Mouse (Mus musculus) left cerebral cortex, adult 9 months (tissue): ENCODE measurements around the gene Sarnp.

Experiments used
- DNase-seq, 2 experiments: peaks; one replicate each; pipeline ENCODE4 v3.0.0; 2022; ENCODE audit warnings: low spot score in 2 of 2

Sarnp gene

DNA sequence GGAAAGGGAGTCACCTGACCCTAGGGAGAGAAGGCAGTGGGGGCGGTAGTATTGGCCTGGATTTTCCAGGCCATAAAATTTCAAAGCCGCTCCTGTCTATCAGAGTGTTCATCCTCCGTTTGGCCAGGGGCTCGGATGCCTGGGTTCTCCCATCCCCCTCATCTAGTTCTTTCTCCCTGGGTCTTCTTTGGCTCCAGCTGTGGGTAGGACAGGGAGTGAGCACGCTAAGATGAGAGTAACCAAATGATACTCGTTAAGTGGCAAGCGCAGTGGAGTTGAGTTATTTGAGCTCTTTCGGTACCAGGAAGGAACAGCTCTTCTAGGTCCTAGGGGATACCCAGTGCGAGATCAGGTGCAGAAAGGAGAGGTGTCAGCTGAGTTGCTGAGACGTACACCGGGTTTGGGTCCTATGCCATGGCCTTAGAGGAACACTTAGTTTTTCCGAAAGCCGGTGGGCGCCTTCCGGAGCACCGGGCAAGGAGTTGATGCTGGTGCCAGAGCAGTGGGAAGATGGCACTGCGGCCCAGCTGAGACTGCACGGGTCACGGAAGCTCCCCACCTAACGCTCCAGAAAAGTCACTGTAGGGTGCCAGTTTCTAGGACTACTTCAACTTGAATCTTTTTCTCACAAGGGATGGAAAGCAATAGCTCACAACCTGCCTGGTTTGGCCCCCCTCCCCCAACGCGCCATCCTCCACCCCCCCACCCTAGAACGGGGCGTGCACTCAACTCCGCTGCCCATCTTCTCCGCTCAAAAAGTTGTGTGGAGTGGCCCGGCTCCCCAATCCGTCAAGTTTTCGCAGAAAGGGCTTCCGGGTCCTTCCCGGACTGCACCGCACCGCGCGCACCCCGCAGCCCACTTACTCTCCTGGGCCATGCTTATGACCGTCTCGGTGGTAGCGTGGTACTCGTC, 73.5 kb downstream of the Sarnp start:
- DNase-seq = no peak

DNA sequence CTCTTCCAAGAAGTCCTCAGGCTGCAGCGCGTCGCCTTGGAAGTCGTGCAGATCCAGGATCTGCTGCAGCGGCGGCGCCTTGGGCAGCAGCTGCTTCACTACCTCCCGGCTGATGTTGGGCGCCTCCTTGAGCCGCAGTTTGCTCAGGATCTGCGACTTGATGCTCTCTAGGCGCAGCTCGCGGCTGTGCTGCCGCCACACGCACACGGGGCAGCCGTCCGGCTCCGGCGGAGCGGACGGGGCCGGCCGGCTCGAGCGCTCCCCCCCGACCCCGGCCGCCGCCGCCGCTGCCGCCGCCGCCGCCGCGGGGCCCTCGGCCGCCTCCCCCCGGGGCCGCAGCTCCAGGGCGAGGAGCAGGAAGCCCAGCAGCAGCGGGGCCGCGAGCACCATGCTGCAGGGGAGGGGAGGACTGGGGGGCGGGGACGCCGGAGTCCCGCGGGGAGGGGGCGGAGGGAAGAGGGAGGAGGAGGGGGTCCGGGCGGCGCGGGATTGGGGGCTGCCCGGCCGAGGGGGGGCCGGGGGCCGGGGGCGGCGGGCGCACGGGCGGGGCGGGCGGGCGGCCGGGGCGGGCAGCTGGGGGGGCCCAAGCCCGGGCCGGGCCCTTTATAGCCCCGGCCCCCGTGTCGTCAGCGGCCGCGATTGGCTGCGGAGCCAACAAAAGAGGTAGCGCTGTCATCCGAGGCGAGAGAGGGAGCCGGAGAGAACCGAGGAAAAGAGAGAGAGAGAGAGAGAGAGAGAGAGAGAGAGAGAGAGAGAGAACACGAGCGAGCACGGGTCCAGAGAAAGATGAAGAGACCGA, 74.4 kb downstream of the Sarnp start, which contains the start of gene Gdf11:
Gene Gdf11 (minus strand): TSS at position 423 of the 799 bp plus-strand sequence.
- no peak for DNase-seq

DNA sequence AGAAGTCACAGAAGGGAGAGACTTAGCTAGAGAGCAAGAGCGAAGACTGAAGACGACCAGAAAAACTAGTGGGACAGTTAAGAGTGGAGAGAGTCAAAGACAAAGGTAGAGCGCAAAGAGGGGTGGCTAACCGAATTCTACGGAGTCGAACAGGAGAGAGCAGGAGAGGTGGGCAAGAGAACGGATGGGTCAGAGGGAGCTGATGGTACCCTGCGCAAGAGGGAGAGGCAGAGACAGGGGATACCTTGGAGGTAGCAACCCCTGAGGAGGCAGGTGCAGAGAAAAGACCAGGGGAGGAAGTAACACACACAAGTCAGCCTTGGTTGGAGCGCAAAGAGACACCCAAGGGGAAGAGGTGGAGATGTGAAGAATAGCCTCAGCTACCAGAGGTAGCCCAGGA, 75.1 kb downstream of the Sarnp start:
- DNase-seq = no peak

DNA sequence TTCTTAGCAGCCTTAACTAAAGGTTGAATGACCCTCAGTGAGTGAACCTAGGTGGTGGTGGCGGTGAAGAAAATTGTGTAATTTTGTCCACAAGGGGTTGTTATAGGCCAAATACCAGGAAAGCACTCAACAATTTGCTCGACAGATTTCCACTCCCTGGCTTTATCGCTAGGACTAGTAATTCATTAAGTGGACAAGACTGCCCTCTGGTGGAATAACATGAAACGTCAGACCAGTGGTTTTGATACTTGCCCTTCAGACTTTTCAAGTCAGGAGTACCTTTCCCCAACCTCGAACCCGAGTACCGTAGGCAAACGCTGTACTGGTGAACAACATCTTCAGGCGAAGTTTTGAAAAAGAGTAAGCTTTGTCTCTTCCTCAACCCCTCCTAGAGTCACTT, 78.3 kb downstream of the Sarnp start:
- DNase-seq = peak in 1 of 2 experiments; percentile 91

DNA sequence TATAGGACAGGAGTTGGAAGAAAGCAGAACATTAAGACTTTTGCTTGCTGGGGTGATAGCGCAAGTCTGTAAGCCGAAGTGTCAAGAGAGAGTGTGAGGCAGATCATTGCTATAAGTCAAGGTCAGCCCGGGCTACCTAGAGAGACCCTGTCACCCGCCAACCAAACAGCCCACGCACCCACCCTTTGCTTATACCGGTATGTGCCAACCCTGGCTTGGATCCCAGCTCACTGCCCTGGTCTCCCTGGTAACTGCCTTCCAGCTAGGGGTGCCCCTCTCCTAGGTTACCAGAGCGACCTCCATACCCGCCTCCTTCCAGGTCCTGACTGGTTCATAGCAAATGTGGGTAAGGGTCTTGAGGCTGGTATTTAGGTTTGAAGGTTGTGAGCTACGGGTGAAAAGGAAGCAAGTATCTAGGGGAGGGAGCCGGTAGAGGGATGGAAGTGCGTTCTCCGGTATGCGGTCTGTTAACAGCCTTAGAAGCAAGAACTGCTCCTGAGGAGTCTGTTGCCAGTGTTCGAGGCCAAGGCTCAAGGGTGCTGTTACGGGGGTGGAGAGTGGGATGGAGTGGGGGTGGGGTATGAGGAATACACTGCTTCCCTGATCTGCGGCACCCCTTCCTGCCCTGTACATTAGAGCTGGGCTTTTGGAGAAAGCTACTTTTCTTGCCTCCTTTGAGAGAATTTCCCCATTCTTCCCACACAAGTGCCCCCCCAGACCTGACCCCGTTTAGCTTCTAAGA, 79.0 kb downstream of the Sarnp start:
- DNase-seq = peak in 1 of 2 experiments; percentile 41

DNA sequence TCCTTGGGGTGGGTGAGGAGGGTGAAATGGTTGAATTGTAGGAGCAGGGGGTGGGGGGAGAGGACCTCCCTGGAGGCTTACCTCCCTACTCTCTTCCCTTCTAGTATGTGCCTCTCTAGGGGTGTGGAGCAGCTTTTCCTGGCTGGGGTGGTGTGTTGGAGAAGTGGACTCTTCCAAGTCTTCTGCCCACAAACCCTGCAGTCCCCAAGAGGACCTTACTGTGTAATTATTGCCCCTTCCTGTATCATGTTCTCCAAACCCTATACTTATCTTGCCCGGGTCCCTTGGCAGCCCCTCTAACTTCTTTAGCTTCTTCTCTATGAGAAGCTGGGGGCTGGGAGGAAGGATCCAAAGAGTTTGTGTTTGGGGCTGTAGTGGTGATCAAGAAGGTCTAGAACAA, 79.7 kb downstream of the Sarnp start:
- DNase-seq = no peak

DNA sequence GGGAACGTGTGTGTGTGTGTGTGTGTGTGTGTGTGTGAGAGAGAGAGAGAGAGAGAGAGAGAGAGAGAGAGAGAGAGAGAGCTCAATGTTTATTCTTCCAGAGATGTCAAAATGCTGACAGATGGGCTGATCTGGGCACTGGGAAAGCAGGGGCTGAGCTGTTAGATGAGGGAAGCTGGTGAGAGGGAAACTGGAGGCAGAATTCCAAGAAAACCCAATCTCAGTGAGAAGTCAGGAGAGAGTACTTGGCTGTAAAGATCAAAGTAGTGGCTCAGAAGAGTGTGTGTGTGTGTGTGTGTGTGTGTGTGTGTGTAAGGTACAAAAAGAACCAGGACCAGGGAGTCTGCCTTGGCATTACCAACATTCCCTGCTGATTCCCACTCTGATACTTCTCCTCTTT, 80.4 kb downstream of the Sarnp start:
- no peak for DNase-seq

DNA sequence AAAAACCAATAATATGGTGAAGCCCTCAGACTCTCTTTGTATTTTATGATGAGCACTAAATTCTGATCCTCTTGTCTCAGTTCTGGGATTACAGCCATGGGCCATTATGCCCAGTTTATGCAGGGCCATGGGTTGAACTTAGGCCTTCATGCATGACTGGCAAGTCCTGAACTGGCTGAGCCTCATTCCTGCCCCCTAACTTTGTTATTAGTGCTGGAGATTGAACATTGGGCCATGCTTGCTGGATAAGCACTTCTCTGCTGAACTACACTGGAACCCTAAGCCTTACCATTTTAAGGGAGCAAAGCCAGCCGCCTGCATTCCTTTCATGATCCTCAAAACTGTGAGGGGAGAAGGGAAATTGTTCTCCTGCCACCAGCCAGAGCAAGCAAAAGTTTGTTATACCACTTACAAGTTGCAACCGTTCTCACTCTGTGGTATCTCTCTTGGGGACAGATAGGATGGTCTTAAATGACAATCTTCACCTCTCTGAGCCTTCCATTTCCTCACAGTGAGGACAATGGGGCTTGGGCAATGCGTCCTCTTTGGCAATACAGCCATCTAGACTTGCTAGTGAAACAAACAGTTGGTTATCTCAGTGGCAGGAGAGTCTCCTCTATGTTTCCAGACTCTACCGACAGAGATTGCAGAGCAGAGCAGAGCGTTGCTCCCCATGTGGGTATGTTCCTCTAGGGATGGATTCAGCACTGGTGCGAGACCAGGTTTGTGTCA, 82.8 kb downstream of the Sarnp start:
- no peak for DNase-seq

DNA sequence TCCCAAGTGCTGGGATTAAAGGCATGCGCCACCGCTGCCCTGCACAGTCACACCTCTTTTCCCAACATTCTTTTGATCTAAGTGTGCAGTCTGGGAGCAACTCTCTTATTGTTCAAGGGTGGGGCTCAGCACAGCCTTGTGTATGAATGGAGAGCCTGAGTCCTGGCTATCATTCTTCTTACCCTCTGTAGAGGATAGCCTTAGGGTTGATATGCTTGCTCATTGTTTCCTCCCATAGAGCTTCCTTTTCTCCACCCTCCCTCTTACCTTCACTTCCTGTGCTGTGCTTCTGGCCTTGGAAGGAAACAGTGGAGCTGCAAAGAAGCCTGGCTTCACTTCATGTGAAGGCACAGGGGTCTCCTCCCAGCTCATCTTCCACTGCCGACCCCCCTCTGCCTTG, 83.6 kb downstream of the Sarnp start, which contains the start of gene Cd63:
Gene Cd63 (plus strand): TSS at position 292 of the 400 bp plus-strand sequence.
- no peak for DNase-seq

DNA sequence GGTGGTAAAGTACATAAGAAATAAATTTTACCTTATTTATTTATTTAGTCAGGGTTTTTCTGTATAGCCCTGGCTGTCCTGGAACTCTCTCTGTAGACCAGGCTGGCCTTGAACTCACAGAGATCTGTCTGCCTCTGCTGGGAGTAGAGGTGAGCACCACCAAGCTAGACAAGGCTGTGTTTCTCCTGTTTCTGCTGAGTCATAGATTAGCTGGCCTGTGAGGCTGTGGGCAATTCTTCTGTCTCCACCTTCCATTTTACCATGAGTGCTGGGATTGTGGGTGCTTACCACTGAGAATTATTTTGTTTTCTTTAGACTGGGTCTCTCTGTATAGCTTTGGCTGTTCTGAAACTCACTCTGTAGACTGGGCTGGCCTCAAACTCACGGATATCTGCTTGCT, 84.3 kb downstream of the Sarnp start:
- no peak for DNase-seq

DNA sequence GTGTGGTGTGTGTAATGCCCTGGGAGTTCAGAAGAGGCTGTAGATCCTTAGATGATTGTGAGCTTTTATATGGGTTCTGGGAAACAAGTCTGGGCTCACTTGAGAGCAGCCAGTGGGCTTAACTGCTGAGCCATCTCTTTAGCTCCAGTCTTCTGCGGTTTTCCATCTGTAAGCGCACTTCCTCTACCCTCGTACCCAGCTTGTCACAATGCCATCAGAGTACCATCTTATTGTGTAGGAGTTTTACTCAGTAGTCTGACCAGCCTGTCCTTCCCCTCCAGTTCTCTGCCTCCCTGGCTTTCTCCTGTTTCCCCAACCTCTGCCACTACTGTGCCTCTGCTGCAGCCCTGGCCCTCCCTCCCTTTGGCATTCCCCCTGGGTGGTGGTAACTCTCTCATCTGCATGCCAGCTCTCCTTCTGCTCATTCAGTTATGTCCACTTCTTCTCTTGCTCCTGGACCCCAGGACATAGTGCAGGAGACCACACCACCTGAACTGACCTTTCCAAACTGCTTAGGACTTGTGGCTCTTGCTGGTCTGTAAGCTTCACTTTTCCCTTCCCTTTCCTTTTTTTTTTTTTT, 85.4 kb downstream of the Sarnp start:
- DNase-seq = no peak

DNA sequence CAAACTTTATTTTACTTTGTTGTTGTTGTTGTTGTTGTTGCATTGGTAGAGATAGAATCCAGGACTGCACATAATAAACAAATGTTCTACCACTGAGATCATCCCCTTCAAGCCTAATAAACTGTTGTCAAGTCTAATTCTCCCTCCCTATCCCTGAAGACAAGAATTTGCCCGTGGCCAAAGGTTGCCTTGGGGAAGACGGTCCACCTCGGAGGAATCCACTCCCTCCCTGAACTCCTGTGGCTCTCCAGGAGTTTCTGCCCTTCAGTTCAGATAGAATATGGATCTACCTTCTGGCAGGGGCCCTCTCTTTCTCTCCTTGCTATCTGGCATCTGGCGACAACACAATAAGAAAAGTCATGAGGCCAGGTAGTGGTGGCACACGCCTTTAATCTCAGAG, 87.7 kb downstream of the Sarnp start:
- no peak for DNase-seq

DNA sequence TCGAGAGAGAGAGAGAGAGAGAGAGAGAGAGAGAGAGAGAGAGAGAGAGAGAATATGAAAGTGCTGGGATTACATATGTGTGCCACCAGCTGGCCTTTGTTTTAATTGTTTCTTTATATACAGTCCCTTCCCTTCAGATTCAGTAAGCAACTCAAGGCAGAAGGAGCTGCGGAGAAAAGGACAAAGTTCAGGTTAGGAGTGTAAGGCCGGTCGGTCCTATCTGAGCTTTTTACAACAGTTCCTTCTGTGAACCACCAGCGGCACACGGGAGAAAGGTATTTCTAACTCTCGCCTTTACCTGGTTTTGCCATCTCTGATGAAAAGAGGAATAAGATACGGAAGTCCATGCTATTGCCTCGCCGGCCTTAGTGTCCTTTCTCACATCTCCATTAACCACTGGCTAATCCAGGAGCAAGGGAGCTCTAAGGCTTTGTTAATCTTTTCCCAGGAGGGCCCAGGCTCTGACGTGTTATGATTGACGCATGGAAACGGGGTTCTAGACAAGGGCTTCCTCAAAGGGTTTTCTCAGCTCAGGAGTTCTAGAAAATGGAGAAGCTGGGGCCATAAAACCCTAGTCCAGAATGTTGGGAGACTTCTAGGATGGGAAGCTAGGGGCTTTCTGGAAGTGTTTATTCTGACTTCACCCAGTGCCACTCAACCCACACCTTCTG, 91.8 kb downstream of the Sarnp start:
- DNase-seq = no peak

DNA sequence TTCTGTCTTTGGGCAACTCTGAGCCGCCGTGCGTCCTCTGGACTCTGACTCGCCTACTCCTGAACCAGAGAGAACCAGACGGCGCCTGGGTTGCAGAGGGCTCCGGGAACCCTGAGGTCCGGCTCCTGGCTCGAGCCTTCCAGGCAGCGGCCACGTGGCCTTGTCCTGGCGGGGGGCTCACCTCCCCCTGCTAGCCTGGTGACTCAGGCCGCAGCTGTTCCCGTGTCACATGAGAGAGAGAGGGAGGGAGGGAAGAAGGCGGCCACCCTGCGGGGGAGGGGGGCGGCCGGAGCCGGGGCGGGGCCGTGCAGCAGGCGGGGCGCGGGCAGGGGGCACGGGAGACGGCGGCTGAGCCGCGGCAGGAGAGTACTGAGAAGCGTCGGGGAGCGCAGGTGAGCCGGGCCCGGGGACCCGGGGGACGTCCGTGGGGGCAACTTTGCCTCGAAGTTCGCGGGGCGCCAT, 92.5 kb downstream of the Sarnp start:
- DNase-seq = peak in 1 of 2 experiments; percentile 74

DNA sequence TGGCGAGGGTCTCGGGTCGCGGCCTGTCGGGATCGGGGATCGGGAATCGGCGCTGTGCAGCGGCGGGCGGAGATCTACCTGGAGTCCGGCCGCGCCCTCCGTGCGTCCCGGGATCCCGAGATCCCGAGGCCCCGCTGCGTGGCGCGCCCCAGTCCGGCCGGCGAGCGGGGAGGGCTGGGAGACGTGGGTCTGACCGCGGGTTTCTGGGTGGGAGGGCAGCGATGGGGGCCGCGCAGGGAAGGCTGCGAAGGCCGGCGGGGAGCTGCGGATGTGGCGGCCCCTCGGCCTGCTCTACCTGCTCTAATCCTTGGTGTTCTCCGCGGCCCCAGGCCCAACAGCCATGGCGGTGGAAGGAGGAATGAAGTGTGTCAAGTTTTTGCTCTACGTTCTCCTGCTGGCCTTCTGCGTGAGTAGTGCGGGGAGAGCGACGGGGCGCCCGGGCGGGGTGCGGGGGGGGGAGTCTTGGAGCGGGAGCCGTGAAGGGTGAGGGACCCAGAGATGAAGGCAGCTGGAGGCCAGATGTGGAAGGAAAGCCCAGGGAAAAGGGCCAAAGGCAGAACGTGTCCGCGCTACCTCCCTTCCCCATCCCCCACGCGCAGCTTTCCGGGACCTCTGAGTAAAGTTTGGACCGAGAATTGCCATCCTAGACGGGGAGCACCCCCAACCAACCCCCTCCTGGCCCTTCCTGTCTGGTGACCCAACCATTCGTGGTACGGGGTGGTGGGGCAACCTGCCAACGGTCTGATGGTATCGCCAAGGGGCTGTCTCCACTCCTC, 93.1 kb downstream of the Sarnp start:
- no peak for DNase-seq

DNA sequence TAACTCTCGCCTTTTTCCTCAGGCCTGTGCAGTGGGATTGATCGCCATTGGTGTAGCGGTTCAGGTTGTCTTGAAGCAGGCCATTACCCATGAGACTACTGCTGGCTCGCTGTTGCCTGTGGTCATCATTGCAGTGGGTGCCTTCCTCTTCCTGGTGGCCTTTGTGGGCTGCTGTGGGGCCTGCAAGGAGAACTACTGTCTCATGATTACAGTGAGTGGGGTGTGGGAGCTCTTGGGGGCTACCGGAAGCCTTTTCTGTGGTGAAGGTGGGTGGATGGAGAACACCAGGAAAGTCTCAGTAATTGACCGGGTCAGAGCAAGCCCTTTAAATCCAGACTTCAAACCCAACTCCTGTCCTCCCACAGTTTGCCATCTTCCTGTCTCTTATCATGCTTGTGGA, 94.3 kb downstream of the Sarnp start:
- no peak for DNase-seq

DNA sequence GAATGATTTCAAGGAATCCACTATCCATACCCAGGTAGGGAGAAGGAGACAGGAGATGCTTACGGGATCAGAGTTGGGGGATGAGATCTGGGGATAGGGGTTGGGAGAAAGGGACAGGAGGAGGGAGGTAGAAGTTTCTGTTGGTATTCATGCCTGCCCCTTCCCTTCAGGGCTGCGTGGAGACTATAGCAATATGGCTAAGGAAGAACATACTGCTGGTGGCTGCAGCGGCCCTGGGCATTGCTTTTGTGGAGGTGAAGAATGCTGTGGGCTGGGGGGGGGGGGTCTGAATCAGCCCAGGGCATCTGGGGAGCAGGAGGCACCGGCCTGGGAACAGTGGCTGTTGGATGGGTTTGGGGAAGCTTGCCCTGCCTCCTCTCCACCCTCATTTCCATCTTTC, 95.1 kb downstream of the Sarnp start:
- no peak for DNase-seq

DNA sequence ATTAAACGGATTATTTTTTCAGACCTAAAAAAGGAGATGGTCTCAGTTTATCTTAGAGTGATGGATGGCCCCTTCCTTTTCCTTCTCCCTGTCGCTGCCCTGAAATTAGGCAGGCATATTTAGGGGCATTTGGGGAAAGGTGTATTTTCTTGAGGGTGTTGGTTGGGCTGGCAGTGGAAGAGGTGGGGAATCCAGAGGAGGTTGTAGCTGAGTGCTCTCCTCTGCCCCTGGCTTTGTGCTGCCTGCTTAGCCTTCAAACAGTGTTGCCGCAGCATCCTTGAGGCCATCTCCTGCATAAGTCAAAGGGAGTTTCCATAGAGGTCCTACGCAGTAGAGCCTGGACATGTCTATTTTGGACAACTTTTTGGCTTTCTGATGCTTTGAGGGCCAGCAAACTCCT, 95.7 kb downstream of the Sarnp start:
- DNase-seq = no peak

DNA sequence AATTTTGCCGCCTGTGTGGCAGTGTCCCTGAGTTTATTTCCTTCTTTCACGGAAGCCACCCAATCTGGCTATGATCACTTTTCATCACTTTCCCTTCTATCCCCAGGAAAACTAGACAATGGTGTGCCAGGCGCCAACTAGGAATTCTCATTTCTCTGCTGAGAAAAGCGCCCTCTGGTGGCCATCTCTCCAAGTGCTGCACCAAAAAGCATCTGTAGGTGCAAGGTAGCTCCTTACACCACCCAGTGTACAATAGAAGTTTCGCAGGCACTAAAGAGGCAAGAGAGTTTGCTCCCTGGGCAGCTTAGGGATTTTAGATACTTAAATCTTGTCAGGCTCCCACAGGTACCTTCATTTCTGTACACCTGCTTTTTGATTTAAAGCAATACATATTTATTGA, 96.1 kb downstream of the Sarnp start:
- peak in 1 of 2 experiments; percentile 94 for DNase-seq

DNA sequence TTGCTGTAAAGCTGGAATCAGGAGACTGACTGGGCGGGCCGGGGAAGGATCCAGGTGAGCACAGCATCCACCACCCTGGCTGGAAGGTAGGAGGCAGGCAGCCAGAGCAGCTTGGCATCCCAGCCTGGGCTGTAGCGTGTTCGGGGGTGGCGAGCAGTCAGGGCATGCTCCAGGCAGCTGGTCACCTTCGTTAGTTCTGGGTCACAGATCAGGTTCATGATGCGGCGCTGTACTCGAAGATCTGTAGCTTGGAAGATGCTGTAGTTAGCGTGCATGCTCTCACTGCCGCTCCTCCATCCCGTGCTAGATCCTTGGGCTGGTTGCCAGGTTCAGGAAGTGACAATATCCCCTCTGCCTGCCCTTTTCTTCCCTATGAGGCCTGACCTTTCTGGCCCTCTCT, 96.6 kb downstream of the Sarnp start:
- DNase-seq = no peak
